Mouse (Mus musculus) testis, adult 2 months (tissue): ENCODE results near the gene Sh2d4b. TPM values are rescaled to one million over a fixed set of nuclear protein-coding genes. Genes with fewer than 3 reads are reported as not detected.

ENCODE experiments used
- H3K27ac ChIP-seq: fragments of 200-500 bp; 2 replicates; pipeline ENCODE4 v1.5.1; 2012; ENCODE audit warnings: low read depth, low read length; ENCODE audit not compliant: control insufficient read depth, insufficient read depth
- H3K27me3 ChIP-seq: fragments of 200-500 bp; 2 replicates; pipeline ENCODE4 v1.6.1; 2012; ENCODE audit warnings: mild to moderate bottlenecking, low read length, moderate library complexity; ENCODE audit not compliant: control insufficient read depth, insufficient read depth
- H3K36me3 ChIP-seq: fragments of 200-500 bp; 2 replicates; pipeline ENCODE4 v1.6.1; 2012; ENCODE audit warnings: mild to moderate bottlenecking, low read length; ENCODE audit not compliant: control insufficient read depth, insufficient read depth
- H3K4me1 ChIP-seq: fragments of 200-500 bp; 2 replicates; pipeline ENCODE4 v1.6.1; 2012; ENCODE audit warnings: low read length; ENCODE audit not compliant: control insufficient read depth, insufficient read depth
- H3K4me3 ChIP-seq: fragments of 200-500 bp; 2 replicates; pipeline ENCODE4 v1.5.1; 2012; ENCODE audit warnings: low read depth, mild to moderate bottlenecking, low read length, moderate library complexity, mixed read lengths; ENCODE audit not compliant: control insufficient read depth
- CTCF ChIP-seq: fragments of 200-500 bp; IDR thresholded peaks from 2 replicates; pipeline ENCODE4 v1.5.1; 2012; ENCODE audit warnings: low read depth, mild to moderate bottlenecking, inconsistent platforms, low read length, moderate library complexity; ENCODE audit not compliant: control insufficient read depth, insufficient read depth, insufficient replicate concordance
- POLR2A ChIP-seq: fragments of 200-500 bp; IDR thresholded peaks from 2 replicates; pipeline ENCODE4 v1.6.1; 2012; ENCODE audit warnings: low read depth, mild to moderate bottlenecking, inconsistent platforms, low read length, moderate library complexity; ENCODE audit not compliant: control insufficient read depth
- polyA plus RNA-seq: library from polyadenylated mRNA; depleted of rRNA; stranded (reverse); fragments of >200 nt; gene quantifications from 2 replicates; pipeline ENCODE4 v1.2.3, GENCODE M21; 2012; rRNA removed

Gene Sh2d4b
- polyA plus RNA-seq: 0.81 and 1.1 TPM in 2 replicates

DNA sequence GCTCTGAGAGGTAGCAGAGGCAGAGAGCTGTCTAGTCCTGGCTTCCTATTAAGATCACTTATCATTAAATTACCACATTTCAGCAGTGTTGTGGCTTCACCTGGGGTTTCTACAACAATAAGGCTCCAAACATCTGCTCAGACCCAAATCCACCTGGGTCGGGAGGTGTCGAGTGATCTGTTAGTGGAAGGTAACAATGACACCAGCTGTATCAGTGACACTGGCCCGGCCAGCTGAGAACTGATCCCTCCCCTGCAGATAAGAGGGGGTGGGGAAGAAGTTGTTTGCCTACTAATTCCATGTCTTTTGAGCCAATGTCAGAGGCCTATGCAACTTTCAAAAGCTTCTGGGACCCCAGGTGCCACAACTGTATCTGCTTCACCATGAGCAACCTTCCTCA, at the start of gene Sh2d4b:
Gene Sh2d4b (minus strand): TSS at position 71 of the 400 bp plus-strand sequence.
- no peak within 1 kb of the TSS for H3K4me3 ChIP-seq
- H3K4me1 ChIP-seq: peaks cover 6% of the 10 kb centered on the region
- no peak within 1 kb of the TSS for H3K27ac ChIP-seq
- no peaks in the 10 kb centered on the region for H3K27me3 ChIP-seq
- no peaks in the 10 kb centered on the region for H3K36me3 ChIP-seq
- TF ChIP-seq POLR2A: no peak
- no peak for TF ChIP-seq CTCF

DNA sequence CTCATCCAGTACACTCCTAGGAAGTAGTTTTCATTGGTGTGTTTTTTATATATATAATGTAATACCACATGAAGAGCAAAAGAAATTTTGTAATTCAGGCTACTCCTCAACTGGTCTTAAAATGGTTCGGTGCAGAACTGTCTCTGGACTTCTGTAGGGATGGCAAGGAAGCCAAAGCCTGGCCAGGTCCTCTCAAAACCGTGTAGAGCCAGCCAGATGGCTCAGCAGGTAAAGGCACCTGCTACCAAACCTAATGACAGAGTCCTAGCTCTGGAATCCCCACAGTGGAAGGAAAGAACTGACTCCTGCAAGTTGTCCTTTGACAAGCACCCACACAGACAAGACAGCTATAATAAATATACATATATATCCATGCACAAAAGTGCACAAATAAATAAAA, 49.4 kb upstream of the Sh2d4b start:
- Histone ChIP-seq H3K4me3 (no peak overlapping the region), H3K27me3 (no peaks in the 10 kb centered on the region), H3K4me1 (no peaks in the 10 kb centered on the region), H3K36me3 (no peaks in the 10 kb centered on the region), H3K27ac (no peak overlapping the region)
- TF ChIP-seq CTCF (no peak), POLR2A (no peak)

- no peaks in the 10 kb centered on the region for H3K4me1 ChIP-seq
- no peaks in the 10 kb centered on the region for H3K36me3 ChIP-seq
- TF ChIP-seq CTCF (no peak), POLR2A (no peak)
- H3K27me3 ChIP-seq: no peaks in the 10 kb centered on the region
- no peak overlapping the region for H3K4me3 ChIP-seq
- no peak overlapping the region for H3K27ac ChIP-seq
Observed at GRCm38 (mm10) chr14:40938380-40938987, 45.4 kb upstream of the Sh2d4b start.

GRCm38 (mm10) chr14:40937052-40937451, 44.0 kb upstream of the Sh2d4b start:
- Histone ChIP-seq H3K36me3 (no peaks in the 10 kb centered on the region), H3K4me1 (no peaks in the 10 kb centered on the region), H3K4me3 (no peak overlapping the region), H3K27me3 (no peaks in the 10 kb centered on the region), H3K27ac (no peak overlapping the region)
- TF ChIP-seq CTCF: no peak
- no peak for TF ChIP-seq POLR2A

- Histone ChIP-seq H3K36me3 (no peaks in the 10 kb centered on the region), H3K27me3 (no peaks in the 10 kb centered on the region), H3K4me3 (no peak overlapping the region), H3K4me1 (no peaks in the 10 kb centered on the region), H3K27ac (no peak overlapping the region)
- TF ChIP-seq POLR2A (no peak), CTCF (no peak)
Observed at GRCm38 (mm10) chr14:40935481-40935880, 42.4 kb upstream of the Sh2d4b start.

GRCm38 (mm10) chr14:40935054-40935453, 42.0 kb upstream of the Sh2d4b start:
- H3K27ac ChIP-seq: no peak overlapping the region
- no peak overlapping the region for H3K4me3 ChIP-seq
- H3K4me1 ChIP-seq: no peaks in the 10 kb centered on the region
- no peaks in the 10 kb centered on the region for H3K27me3 ChIP-seq
- no peaks in the 10 kb centered on the region for H3K36me3 ChIP-seq
- no peak for TF ChIP-seq CTCF
- TF ChIP-seq POLR2A: no peak

DNA sequence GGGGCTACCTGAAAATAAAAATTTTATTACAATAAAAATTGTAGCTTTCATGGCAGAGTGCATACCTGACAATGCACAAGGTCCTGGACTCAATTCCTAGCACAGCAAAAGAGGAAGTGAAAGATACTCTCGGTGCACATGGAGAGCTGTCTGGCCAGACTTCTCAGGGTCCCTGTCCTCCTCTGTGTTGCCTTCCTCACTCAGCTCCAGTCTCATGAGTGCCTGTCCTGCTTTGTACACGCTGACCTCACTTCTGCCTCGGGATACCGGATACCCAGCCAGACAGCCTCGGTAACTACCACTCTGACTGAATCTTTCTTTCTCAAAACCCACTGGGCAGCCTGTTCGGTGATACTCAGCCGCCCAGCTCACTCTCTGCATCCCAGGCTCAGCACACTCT, 40.3 kb upstream of the Sh2d4b start:
- Histone ChIP-seq H3K4me3 (no peak overlapping the region), H3K4me1 (no peaks in the 10 kb centered on the region), H3K27ac (no peak overlapping the region), H3K27me3 (no peaks in the 10 kb centered on the region), H3K36me3 (no peaks in the 10 kb centered on the region)
- TF ChIP-seq CTCF: no peak
- no peak for TF ChIP-seq POLR2A
